Mouse (Mus musculus) midbrain, embryonic 16.5 days (tissue): ENCODE measurements at regions not wholly inside any gene's neighbourhood (a gene's known extent, or its start where the extent isn't known, plus 50 kb on each side); places are given as distances from the start of the nearest gene placed in this dataset.
A peak's percentile ranks its signal among the peaks of the same experiment; 100 is the strongest.

Experiments used
- ATAC-seq: fragments of 200-750 bp; cut with Nextera tagmentation; 2 replicates; pipeline ENCODE4 v1.8.0; 2017; ENCODE audit warnings: moderate TSS enrichment
- H3K27ac ChIP-seq: fragments of 300-500 bp; sonication (generic); 2 replicates; pipeline ENCODE4 v1.5.1; 2014; ENCODE audit warnings: mild to moderate bottlenecking, low read length, mixed read lengths
- H3K27me3 ChIP-seq: fragments of 300-500 bp; sonication (generic); 2 replicates; pipeline ENCODE4 v1.6.1; 2014; ENCODE audit warnings: low read depth, low read length, mixed read lengths; ENCODE audit not compliant: control insufficient read depth, insufficient read depth
- H3K36me3 ChIP-seq: fragments of 300-500 bp; sonication (generic); 2 replicates; pipeline ENCODE4 v1.6.1; 2014; ENCODE audit warnings: mild to moderate bottlenecking, low read length, moderate library complexity, mixed read lengths; ENCODE audit not compliant: control insufficient read depth, insufficient read depth
- H3K4me1 ChIP-seq: fragments of 300-500 bp; sonication (generic); 2 replicates; pipeline ENCODE4 v1.6.1; 2014; ENCODE audit warnings: mild to moderate bottlenecking, low read length, mixed read lengths; ENCODE audit not compliant: control insufficient read depth, insufficient read depth
- H3K4me2 ChIP-seq: fragments of 300-500 bp; sonication (generic); 2 replicates; pipeline ENCODE4 v1.6.1; 2014; ENCODE audit warnings: mild to moderate bottlenecking, low read length, mixed read lengths
- H3K4me3 ChIP-seq: fragments of 300-500 bp; sonication (generic); 2 replicates; pipeline ENCODE4 v1.5.1; 2014; ENCODE audit warnings: low read depth, mild to moderate bottlenecking, low read length, moderate library complexity, mixed read lengths
- H3K9ac ChIP-seq: fragments of 300-500 bp; sonication (generic); 2 replicates; pipeline ENCODE4 v1.6.1; 2014; ENCODE audit warnings: low read depth, low read length, mixed read lengths
- H3K9me3 ChIP-seq: fragments of 300-500 bp; sonication (generic); replicated peaks from 2 replicates; pipeline ENCODE4 v1.6.1; 2014; ENCODE audit warnings: mild to moderate bottlenecking, low read length, mixed read lengths; ENCODE audit not compliant: control insufficient read depth, poor library complexity, severe bottlenecking
- WGBS: fragments of 180-500 bp; shearing (Covaris S2); extraction: QIAGEN DNeasy Blood & Tissue Kit; methylation state at CpG from one replicate; pipeline ENCODE4 v1.1.7; 2014; 5-methylcytosine and 5-hydroxymethylcytosine counted together

GRCm38 (mm10) chr9:92045472-92045905 is 147.2 kb upstream of the Plscr5 start:
- Histone ChIP-seq H3K4me1 (peaks cover 2% of the 10 kb centered on the region; the same call in 1 of the 2 replicates), H3K4me3 (no peak overlapping the region), H3K27me3 (no peaks in the 10 kb centered on the region), H3K9me3 (no peaks in the 10 kb centered on the region), H3K4me2 (no peak overlapping the region), H3K36me3 (no peaks in the 10 kb centered on the region), H3K27ac (peak overlapping the region; percentile 33; the same call in 1 of the 2 replicates), H3K9ac (no peak overlapping the region)
- WGBS, result 36% methylated on average over 3 of the region's 3 CpGs
- peak; percentile 75 for ATAC-seq

- no peak overlapping the region for H3K4me2 ChIP-seq
- no peak overlapping the region for H3K9ac ChIP-seq
- no peaks in the 10 kb centered on the region for H3K9me3 ChIP-seq
- 82% methylated on average over 9 of the region's 9 CpGs for WGBS
- no peak overlapping the region for H3K4me3 ChIP-seq
- H3K27me3 ChIP-seq, result no peaks in the 10 kb centered on the region
- H3K4me1 ChIP-seq, result peaks cover 2% of the 10 kb centered on the region; the same call in 1 of the 2 replicates
- no peaks in the 10 kb centered on the region for H3K36me3 ChIP-seq
- ATAC-seq, result no peak
- H3K27ac ChIP-seq, result no peak overlapping the region
Observed at GRCm38 (mm10) chr9:92044161-92044560, 148.6 kb upstream of the Plscr5 start.

- Histone ChIP-seq H3K27me3 (no peaks in the 10 kb centered on the region), H3K4me2 (no peak overlapping the region), H3K4me1 (no peaks in the 10 kb centered on the region), H3K27ac (no peak overlapping the region), H3K4me3 (no peak overlapping the region), H3K9ac (no peak overlapping the region), H3K36me3 (no peaks in the 10 kb centered on the region), H3K9me3 (no peaks in the 10 kb centered on the region)
- WGBS, result 90% methylated on average over 3 of the region's 3 CpGs
- ATAC-seq, result no peak
Observed at GRCm38 (mm10) chr9:92016521-92016920, 176.2 kb upstream of the Plscr5 start.

DNA sequence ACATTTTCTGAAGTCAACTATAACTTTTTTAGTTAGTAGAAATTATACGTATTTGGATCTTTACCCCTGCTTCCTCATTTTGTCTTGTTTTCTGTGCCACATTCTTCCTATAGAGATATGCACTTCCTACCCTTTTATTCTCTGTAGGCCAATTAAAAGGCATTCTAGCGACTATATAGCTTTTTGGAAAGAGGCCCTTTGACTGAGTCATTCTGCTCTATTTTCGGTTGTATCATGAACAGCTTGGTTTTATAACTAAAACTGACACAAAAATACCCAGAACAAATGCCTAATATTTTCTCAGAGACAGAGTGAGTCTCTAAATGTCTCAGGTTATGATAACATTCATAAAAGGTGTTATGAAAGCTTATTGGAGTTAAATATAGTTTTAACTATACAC is 176.8 kb upstream of the Plscr5 start:
- Histone ChIP-seq H3K9ac (no peak overlapping the region), H3K4me2 (no peak overlapping the region), H3K27me3 (no peaks in the 10 kb centered on the region), H3K36me3 (no peaks in the 10 kb centered on the region), H3K4me3 (no peak overlapping the region), H3K4me1 (no peaks in the 10 kb centered on the region), H3K9me3 (no peaks in the 10 kb centered on the region), H3K27ac (no peak overlapping the region)
- ATAC-seq, result no peak
- 71% methylated on average over 3 of the region's 3 CpGs for WGBS

DNA sequence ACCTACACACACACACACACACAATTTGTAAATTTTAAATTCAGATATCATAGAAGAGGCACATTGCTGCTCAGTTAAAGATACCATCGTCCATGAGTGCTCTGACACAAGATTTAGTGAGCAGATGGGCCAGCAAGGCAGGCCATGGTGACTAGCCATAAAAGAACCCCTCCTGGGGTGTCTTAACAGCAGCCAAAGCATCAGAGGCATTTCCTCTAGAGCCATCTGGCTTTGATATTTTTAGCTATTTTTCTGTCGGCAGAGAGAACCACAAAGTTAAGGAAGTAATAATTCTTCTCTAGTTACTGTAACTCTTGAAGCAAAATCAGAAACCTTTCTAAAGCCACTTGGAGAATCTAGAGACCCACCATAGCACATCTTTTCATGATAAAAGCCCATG is 204.5 kb upstream of the Plscr5 start:
- Histone ChIP-seq H3K27ac (no peak overlapping the region), H3K4me2 (no peak overlapping the region), H3K4me3 (no peak overlapping the region), H3K36me3 (no peaks in the 10 kb centered on the region), H3K9ac (no peak overlapping the region), H3K27me3 (no peaks in the 10 kb centered on the region), H3K4me1 (no peaks in the 10 kb centered on the region), H3K9me3 (no peaks in the 10 kb centered on the region)
- 77% methylated on average over 2 of the region's 2 CpGs for WGBS
- ATAC-seq, result no peak

GRCm38 (mm10) chr9:91981955-91982621 is 210.6 kb upstream of the Plscr5 start:
- Histone ChIP-seq H3K4me3 (no peak overlapping the region), H3K36me3 (no peaks in the 10 kb centered on the region), H3K27me3 (no peaks in the 10 kb centered on the region), H3K4me2 (no peak overlapping the region), H3K9ac (no peak overlapping the region), H3K9me3 (no peaks in the 10 kb centered on the region), H3K4me1 (no peaks in the 10 kb centered on the region), H3K27ac (no peak overlapping the region)
- no peak for ATAC-seq
- 79% methylated on average over 9 of the region's 9 CpGs for WGBS

DNA sequence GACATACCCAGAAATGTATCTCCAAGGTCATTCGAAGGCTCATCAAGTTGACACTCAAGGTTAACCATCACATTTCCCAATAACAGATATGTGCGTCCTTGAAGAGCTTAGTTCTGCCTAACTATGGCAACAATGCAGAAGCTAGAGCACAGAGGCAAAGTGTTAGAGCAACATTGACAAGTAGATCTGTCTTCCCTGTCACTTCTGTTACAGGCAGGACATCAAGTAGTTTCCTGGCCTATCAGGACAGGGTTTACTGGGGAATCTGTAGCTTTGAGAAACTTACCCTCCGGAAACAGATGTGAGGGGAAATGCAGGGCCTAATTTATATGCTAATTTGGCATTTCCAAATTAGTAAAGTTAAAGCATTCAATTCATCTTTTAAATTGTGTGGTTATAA is 211.2 kb upstream of the Plscr5 start:
- no peak for ATAC-seq
- WGBS, result 81% methylated on average over 3 of the region's 3 CpGs

GRCm38 (mm10) chr9:91964051-91964450 is 228.7 kb upstream of the Plscr5 start:
- Histone ChIP-seq H3K27ac (no peak overlapping the region), H3K9me3 (no peaks in the 10 kb centered on the region), H3K4me1 (no peaks in the 10 kb centered on the region), H3K9ac (no peak overlapping the region), H3K4me3 (no peak overlapping the region), H3K36me3 (no peaks in the 10 kb centered on the region), H3K4me2 (no peak overlapping the region), H3K27me3 (no peaks in the 10 kb centered on the region)
- ATAC-seq, result no peak
- WGBS, result 55% methylated on average over 2 of the region's 2 CpGs

More for the DNA sequence above, 211.2 kb upstream of the Plscr5 start:
- Histone ChIP-seq H3K4me2 (no peak overlapping the region), H3K9me3 (no peaks in the 10 kb centered on the region), H3K4me1 (no peaks in the 10 kb centered on the region), H3K9ac (no peak overlapping the region), H3K4me3 (no peak overlapping the region), H3K27ac (no peak overlapping the region), H3K27me3 (no peaks in the 10 kb centered on the region), H3K36me3 (no peaks in the 10 kb centered on the region)

DNA sequence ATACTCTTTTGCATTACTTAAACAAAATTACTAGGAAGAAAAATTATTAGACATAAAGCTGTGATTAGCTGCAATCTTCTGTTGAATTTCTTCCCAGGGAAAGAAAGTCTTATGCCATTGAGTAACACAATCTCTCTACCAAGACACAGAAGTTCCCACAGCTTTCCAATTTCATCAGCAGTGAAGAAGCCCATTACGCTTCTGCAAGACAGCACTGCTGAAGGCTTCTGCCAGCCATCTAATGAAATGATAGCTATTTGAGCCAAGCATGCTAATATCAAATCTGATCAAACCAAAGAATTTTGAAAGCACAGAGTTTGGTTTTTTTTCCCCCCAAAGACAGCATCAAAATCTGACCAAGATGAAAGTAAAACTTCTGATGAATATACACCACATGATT is 230.0 kb upstream of the Plscr5 start:
- Histone ChIP-seq H3K27me3 (no peaks in the 10 kb centered on the region), H3K4me2 (no peak overlapping the region), H3K4me3 (no peak overlapping the region), H3K27ac (no peak overlapping the region), H3K4me1 (no peaks in the 10 kb centered on the region), H3K9me3 (no peaks in the 10 kb centered on the region), H3K36me3 (no peaks in the 10 kb centered on the region), H3K9ac (no peak overlapping the region)
- ATAC-seq, result no peak
- WGBS, result 59% methylated on average over 1 of the region's 1 CpGs
